Mouse (Mus musculus) midbrain, embryonic 11.5 days (tissue): ENCODE data around the gene Cyp2a12. TPM values are rescaled to one million over a fixed set of nuclear protein-coding genes. Genes with fewer than 3 reads are reported as not detected.

Source experiments
- ATAC-seq: fragments of 200-750 bp; cut with Nextera tagmentation; 2 replicates; pipeline ENCODE4 v1.8.0; 2017; ENCODE audit warnings: moderate TSS enrichment, moderate library complexity; ENCODE audit not compliant: low FRiP score
- DNase-seq: peaks from one replicate; pipeline ENCODE4 v3.0.0; 2015; ENCODE audit warnings: low spot score; ENCODE audit errors: missing footprints
- H3K27ac ChIP-seq: fragments of 300-500 bp; sonication (generic); 2 replicates; pipeline ENCODE4 v1.5.1; 2014; ENCODE audit warnings: low read depth, low read length
- H3K27me3 ChIP-seq: fragments of 300-500 bp; sonication (generic); 2 replicates; pipeline ENCODE4 v1.6.1; 2014; ENCODE audit warnings: mild to moderate bottlenecking, low read length, moderate library complexity, mixed read lengths; ENCODE audit not compliant: control insufficient read depth, insufficient read depth
- H3K36me3 ChIP-seq: fragments of 300-500 bp; sonication (generic); 2 replicates; pipeline ENCODE4 v1.6.1; 2014; ENCODE audit warnings: mild to moderate bottlenecking, low read length, moderate library complexity, mixed read lengths; ENCODE audit not compliant: control insufficient read depth, insufficient read depth
- H3K4me1 ChIP-seq: fragments of 300-500 bp; sonication (generic); 2 replicates; pipeline ENCODE4 v1.6.1; 2014; ENCODE audit warnings: low read length; ENCODE audit not compliant: control insufficient read depth, insufficient read depth
- H3K4me2 ChIP-seq: fragments of 300-500 bp; sonication (generic); 2 replicates; pipeline ENCODE4 v1.6.1; 2014; ENCODE audit warnings: mild to moderate bottlenecking, moderate library complexity
- H3K4me3 ChIP-seq: fragments of 300-500 bp; sonication (generic); 2 replicates; pipeline ENCODE4 v1.5.1; 2014; ENCODE audit warnings: low read depth, low read length
- H3K9ac ChIP-seq: fragments of 300-500 bp; sonication (generic); 2 replicates; pipeline ENCODE4 v1.6.1; 2014; ENCODE audit warnings: low read length
- H3K9me3 ChIP-seq: fragments of 300-500 bp; sonication (generic); 2 replicates; pipeline ENCODE4 v1.6.1; 2016; ENCODE audit warnings: low read length; ENCODE audit not compliant: control insufficient read depth
- WGBS: fragments of 180-500 bp; shearing (Covaris S2); extraction: QIAGEN DNeasy Blood & Tissue Kit; methylation state at CpG from one replicate; pipeline ENCODE4 v1.1.7; 2014; 5-methylcytosine and 5-hydroxymethylcytosine counted together
- polyA plus RNA-seq: library from polyadenylated mRNA; unstranded; fragments of >200 nt; fragmentation: Nextera tagmentation; extraction: Ambion mirVana; gene quantifications from 2 replicates; pipeline ENCODE4 v1.2.1, GENCODE M21; 2014

The Cyp2a12 gene
- polyA plus RNA-seq, 1 experiment from 2014 or later, result not detected

GRCm38 (mm10) chr7:27081625-27082024 lies 52.7 kb downstream of the Cyp2a12 start:
- Histone ChIP-seq H3K36me3 (no peaks in the 10 kb centered on the region), H3K27me3 (no peaks in the 10 kb centered on the region), H3K9ac (no peak overlapping the region), H3K4me2 (no peak overlapping the region), H3K4me3 (no peak overlapping the region), H3K27ac (no peak overlapping the region), H3K9me3 (no peaks in the 10 kb centered on the region), H3K4me1 (no peaks in the 10 kb centered on the region)
- ATAC-seq (no peak), DNase-seq (no peak)
- WGBS, result 74% methylated on average over 2 of the region's 2 CpGs

Other genes starting within 250 kb of the Cyp2a12 start
- gene Cyp2g1, start 220.2 kb upstream of the Cyp2a12 start, polyA plus RNA-seq, result not detected in 2 replicates
- not detected in 2 replicates for gene Cyp2a5, start 193.8 kb upstream of the Cyp2a12 start, polyA plus RNA-seq
- not detected in 2 replicates for gene Cyp2a22, start 89.7 kb upstream of the Cyp2a12 start, polyA plus RNA-seq
- not detected in 2 replicates for gene Cyp2f2, start 90.8 kb downstream of the Cyp2a12 start, polyA plus RNA-seq
- 0.11 and 0.19 TPM in 2 replicates for gene Cyp2t4, start 124.6 kb downstream of the Cyp2a12 start, polyA plus RNA-seq
- gene Egln2, start 137.7 kb downstream of the Cyp2a12 start, polyA plus RNA-seq, result 36.4 and 43.5 TPM in 2 replicates
- 57.4 and 59.1 TPM in 2 replicates for gene Rab4b, start 149.8 kb downstream of the Cyp2a12 start, polyA plus RNA-seq
- not detected in 2 replicates for gene Gm21983, start 152.0 kb downstream of the Cyp2a12 start, polyA plus RNA-seq
- 0.93 and 1.4 TPM in 2 replicates for gene Mia, start 152.1 kb downstream of the Cyp2a12 start, polyA plus RNA-seq
- 4.0 and 4.1 TPM in 2 replicates for gene BC024978, start 166.7 kb downstream of the Cyp2a12 start, polyA plus RNA-seq
- 339 and 364 TPM in 2 replicates for gene Snrpa, start 167.2 kb downstream of the Cyp2a12 start, polyA plus RNA-seq
- 5.0 and 6.6 TPM in 2 replicates for gene Itpkc, start 199.6 kb downstream of the Cyp2a12 start, polyA plus RNA-seq
- 16.1 and 16.6 TPM in 2 replicates for gene Coq8b, start 203.9 kb downstream of the Cyp2a12 start, polyA plus RNA-seq
- 16.9 and 17.7 TPM in 2 replicates for gene Numbl, start 229.4 kb downstream of the Cyp2a12 start, polyA plus RNA-seq